Mouse (Mus musculus) layer of hippocampus, adult 9-11 months (tissue): ENCODE results near the gene Muc13.

Source experiments
- DNase-seq: peaks from one replicate; pipeline ENCODE4 v3.0.0; 2022

The Muc13 gene

GRCm38 (mm10) chr16:33829301-33829831 lies 35.5 kb downstream of the Muc13 start, which contains the start of gene Itgb5:
Gene Itgb5, plus strand, starts transcription at chr16:33829665.
- DNase-seq = peak; percentile 62

GRCm38 (mm10) chr16:33829842-33830511 lies 36.1 kb downstream of the Muc13 start:
- peak; percentile 21 for DNase-seq

- DNase-seq = no peak
Measured at GRCm38 (mm10) chr16:33830512-33831105, 36.8 kb downstream of the Muc13 start.

- DNase-seq = no peak
Measured at GRCm38 (mm10) chr16:33832057-33832456, 38.2 kb downstream of the Muc13 start.

- DNase-seq = peak; percentile 40
Measured at GRCm38 (mm10) chr16:33832728-33833428, 39.0 kb downstream of the Muc13 start.

GRCm38 (mm10) chr16:33833429-33833753 lies 39.6 kb downstream of the Muc13 start:
- DNase-seq = no peak

- DNase-seq = peak; percentile 34
Measured at GRCm38 (mm10) chr16:33833781-33834482, 40.1 kb downstream of the Muc13 start.

- peak; percentile 62 for DNase-seq
Measured at GRCm38 (mm10) chr16:33836676-33837075, 42.8 kb downstream of the Muc13 start.

GRCm38 (mm10) chr16:33837191-33837590 lies 43.4 kb downstream of the Muc13 start:
- peak; percentile 59 for DNase-seq

GRCm38 (mm10) chr16:33840616-33841015 lies 46.8 kb downstream of the Muc13 start:
- DNase-seq = no peak

- DNase-seq = no peak
Measured at GRCm38 (mm10) chr16:33842081-33842880, 48.4 kb downstream of the Muc13 start.

- DNase-seq = no peak
Measured at GRCm38 (mm10) chr16:33844150-33844611, 50.3 kb downstream of the Muc13 start.

GRCm38 (mm10) chr16:33844866-33845265 lies 51.0 kb downstream of the Muc13 start:
- DNase-seq = no peak

GRCm38 (mm10) chr16:33853271-33853670 lies 59.4 kb downstream of the Muc13 start:
- no peak for DNase-seq

- DNase-seq = no peak
Measured at GRCm38 (mm10) chr16:33858766-33859165, 64.9 kb downstream of the Muc13 start.

- no peak for DNase-seq
Measured at GRCm38 (mm10) chr16:33859380-33859779, 65.5 kb downstream of the Muc13 start.

GRCm38 (mm10) chr16:33859988-33860700 lies 66.3 kb downstream of the Muc13 start:
- DNase-seq = peak; percentile 96

GRCm38 (mm10) chr16:33862406-33862805 lies 68.6 kb downstream of the Muc13 start:
- no peak for DNase-seq

- DNase-seq = no peak
Measured at GRCm38 (mm10) chr16:33863208-33863751, 69.4 kb downstream of the Muc13 start.
